Mouse (Mus musculus) liver, embryonic 13.5 days (tissue): Measurements from ENCODE around the gene Arv1. TPM values are rescaled to one million over a fixed set of nuclear protein-coding genes. Genes with fewer than 3 reads are reported as not detected.

Experiments
- ATAC-seq: fragments of 200-750 bp; cut with Nextera tagmentation; 2 replicates; pipeline ENCODE4 v1.8.0; 2017; ENCODE audit warnings: low read depth, mild to moderate bottlenecking, moderate number of reproducible peaks, moderate library complexity
- DNase-seq: peaks from one replicate; pipeline ENCODE4 v3.0.0; 2022
- H3K27ac ChIP-seq: fragments of 300-500 bp; sonication (generic); 2 replicates; pipeline ENCODE4 v1.5.1; 2015; ENCODE audit warnings: moderate library complexity, mild to moderate bottlenecking, inconsistent platforms
- H3K27me3 ChIP-seq: fragments of 300-500 bp; sonication (generic); 2 replicates; pipeline ENCODE4 v1.6.1; 2015; ENCODE audit warnings: mild to moderate bottlenecking, inconsistent platforms
- H3K36me3 ChIP-seq: fragments of 300-500 bp; sonication (generic); 2 replicates; pipeline ENCODE4 v1.6.1; 2015; ENCODE audit warnings: mild to moderate bottlenecking, inconsistent platforms
- H3K4me1 ChIP-seq: fragments of 300-500 bp; sonication (generic); replicated peaks from 2 replicates; pipeline ENCODE4 v1.6.1; 2015; ENCODE audit warnings: inconsistent platforms
- H3K4me2 ChIP-seq: fragments of 300-500 bp; sonication (generic); 2 replicates; pipeline ENCODE4 v1.6.1; 2015; ENCODE audit warnings: inconsistent platforms, mild to moderate bottlenecking, moderate library complexity
- H3K4me3 ChIP-seq: fragments of 300-500 bp; sonication (generic); replicated peaks from 2 replicates; pipeline ENCODE4 v1.5.1; 2015; ENCODE audit warnings: mild to moderate bottlenecking, inconsistent platforms
- H3K9ac ChIP-seq: fragments of 300-500 bp; sonication (generic); 2 replicates; pipeline ENCODE4 v1.6.1; 2015; ENCODE audit warnings: mild to moderate bottlenecking, inconsistent platforms
- H3K9me3 ChIP-seq: fragments of 300-500 bp; sonication (generic); replicated peaks from 2 replicates; pipeline ENCODE4 v1.6.1; 2016; ENCODE audit warnings: inconsistent platforms
- WGBS: fragments of 180-500 bp; shearing (Covaris S2); methylation state at CpG from one replicate; pipeline ENCODE4 v1.1.7; 2015; ENCODE audit not compliant: insufficient replicate concordance; 5-methylcytosine and 5-hydroxymethylcytosine counted together
- polyA plus RNA-seq: library from polyadenylated mRNA; unstranded; fragments of >200 nt; fragmentation: Nextera tagmentation; extraction: Ambion mirVana; gene quantifications from 2 replicates; pipeline ENCODE4 v1.2.1, GENCODE M21; 2015

Gene Arv1
- polyA plus RNA-seq, 1 experiment from 2014 or later: 8.3 TPM

DNA sequence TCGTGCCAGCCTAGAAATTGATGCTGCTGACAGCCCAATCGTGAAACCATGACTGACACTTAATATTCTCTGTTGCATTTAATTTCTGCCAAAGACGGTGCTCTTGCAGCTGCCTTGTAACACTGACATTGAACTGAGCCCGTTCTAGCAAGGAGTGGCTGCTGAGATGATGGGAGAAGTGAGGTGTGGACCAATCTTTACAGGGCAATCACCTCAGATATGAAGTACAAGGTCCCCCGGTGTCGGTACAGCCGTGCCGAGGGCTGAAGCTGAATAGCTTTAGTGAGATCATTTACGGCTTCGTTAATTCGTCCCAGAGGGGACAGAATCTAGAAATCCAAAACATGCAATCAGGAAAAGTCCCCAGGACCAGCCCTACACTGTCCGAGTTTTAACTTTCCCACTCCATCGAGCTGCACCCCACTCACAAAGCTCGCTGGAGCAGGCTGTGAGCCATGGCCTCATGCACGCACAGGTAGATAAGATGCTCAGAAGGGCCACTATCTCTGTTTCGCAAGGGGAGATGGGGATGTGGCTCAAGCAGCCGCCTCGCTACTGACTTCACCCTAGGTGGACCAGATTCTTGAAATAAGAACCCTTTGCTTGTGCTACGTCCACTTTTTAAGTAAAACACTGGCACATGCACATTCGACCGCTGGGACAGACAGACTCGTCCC is 26.4 kb upstream of the Arv1 start:
- H3K4me3 ChIP-seq: no peak overlapping the region
- H3K4me1 ChIP-seq: no peaks in the 10 kb centered on the region
- ATAC-seq (no peak), DNase-seq (no peak)
- H3K27me3 ChIP-seq: no peaks in the 10 kb centered on the region
- 83% methylated on average over 22 of the region's 22 CpGs for WGBS
- H3K9ac ChIP-seq: no peak overlapping the region
- H3K4me2 ChIP-seq: no peak overlapping the region
- H3K36me3 ChIP-seq: peaks cover 76% of the 10 kb centered on the region
- no peak overlapping the region for H3K27ac ChIP-seq
- no peaks in the 10 kb centered on the region for H3K9me3 ChIP-seq

GRCm38 (mm10) chr8:124700271-124700670 is 21.7 kb upstream of the Arv1 start:
- ATAC-seq: no peak
- H3K9ac ChIP-seq: no peak overlapping the region

GRCm38 (mm10) chr8:124701023-124701422 is 20.9 kb upstream of the Arv1 start:
- 0 out of 2 replicates have a peak, but pooled peaks cover 6% of the 10 kb centered on the region for H3K4me1 ChIP-seq
- H3K4me3 ChIP-seq: no peak overlapping the region
- H3K4me2 ChIP-seq: no peak overlapping the region
- DNase-seq (no peak), ATAC-seq (no peak)
- WGBS: 48% methylated on average over 9 of the region's 9 CpGs
- no peaks in the 10 kb centered on the region for H3K9me3 ChIP-seq
- H3K9ac ChIP-seq: no peak overlapping the region
- no peaks in the 10 kb centered on the region for H3K27me3 ChIP-seq
- no peak overlapping the region for H3K27ac ChIP-seq
- peaks cover 58% of the 10 kb centered on the region for H3K36me3 ChIP-seq

More at GRCm38 (mm10) chr8:124700271-124700670, 21.7 kb upstream of the Arv1 start:
- 71% methylated on average over 5 of the region's 5 CpGs for WGBS
- Histone ChIP-seq H3K9me3 (no peaks in the 10 kb centered on the region), H3K27ac (no peak overlapping the region), H3K27me3 (no peaks in the 10 kb centered on the region), H3K4me3 (no peak overlapping the region), H3K4me1 (0 out of 2 replicates have a peak, but pooled peaks cover 6% of the 10 kb centered on the region), H3K36me3 (peaks cover 59% of the 10 kb centered on the region), H3K4me2 (no peak overlapping the region)
- no peak for DNase-seq

- Histone ChIP-seq H3K4me1 (0 out of 2 replicates have a peak, but pooled peaks cover 6% of the 10 kb centered on the region), H3K9ac (no peak overlapping the region), H3K36me3 (peaks cover 59% of the 10 kb centered on the region), H3K4me2 (no peak overlapping the region), H3K4me3 (no peak overlapping the region), H3K9me3 (no peaks in the 10 kb centered on the region), H3K27me3 (no peaks in the 10 kb centered on the region), H3K27ac (no peak overlapping the region)
- 75% methylated on average over 3 of the region's 3 CpGs for WGBS
- no peak for ATAC-seq
- DNase-seq: no peak
Measured at GRCm38 (mm10) chr8:124702183-124702582, 19.8 kb upstream of the Arv1 start.

DNA sequence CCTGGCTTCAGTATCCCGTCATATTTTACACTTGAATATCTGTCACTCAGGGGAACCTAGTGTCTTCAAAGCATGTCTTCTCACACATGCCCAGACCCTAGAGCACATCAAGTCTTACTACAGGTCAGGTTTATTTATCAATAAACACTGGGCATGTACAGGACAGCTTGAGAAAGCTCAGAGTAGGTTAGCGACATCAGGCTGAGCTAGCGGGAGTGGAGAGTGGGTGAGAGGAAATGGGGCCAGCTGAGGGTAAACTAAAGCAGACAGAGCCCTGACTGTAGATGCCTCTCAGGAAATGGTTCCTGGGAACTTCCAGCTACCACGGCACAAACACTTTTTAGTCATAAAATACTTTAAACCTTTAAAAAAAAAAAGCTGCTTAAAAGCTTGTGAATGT is 18.4 kb upstream of the Arv1 start:
- peaks cover 46% of the 10 kb centered on the region for H3K36me3 ChIP-seq
- H3K27ac ChIP-seq: no peak overlapping the region
- WGBS: 67% methylated on average over 4 of the region's 4 CpGs
- DNase-seq: no peak
- H3K27me3 ChIP-seq: no peaks in the 10 kb centered on the region
- no peak for ATAC-seq
- no peak overlapping the region for H3K4me2 ChIP-seq
- 0 out of 2 replicates have a peak, but pooled peaks cover 6% of the 10 kb centered on the region for H3K4me1 ChIP-seq
- H3K9ac ChIP-seq: no peak overlapping the region
- no peak overlapping the region for H3K4me3 ChIP-seq
- no peaks in the 10 kb centered on the region for H3K9me3 ChIP-seq

GRCm38 (mm10) chr8:124704376-124704775 is 17.6 kb upstream of the Arv1 start:
- Histone ChIP-seq H3K36me3 (peaks cover 44% of the 10 kb centered on the region), H3K9me3 (no peaks in the 10 kb centered on the region), H3K9ac (no peak overlapping the region), H3K4me2 (no peak overlapping the region), H3K27ac (no peak overlapping the region), H3K4me1 (0 out of 2 replicates have a peak, but pooled peaks cover 6% of the 10 kb centered on the region), H3K4me3 (no peak overlapping the region), H3K27me3 (no peaks in the 10 kb centered on the region)
- no peak for ATAC-seq
- no peak for DNase-seq
- WGBS: 86% methylated on average over 4 of the region's 4 CpGs

- 86% methylated on average over 8 of the region's 8 CpGs for WGBS
- H3K36me3 ChIP-seq: peaks cover 48% of the 10 kb centered on the region
Measured at GRCm38 (mm10) chr8:124705823-124706222, 16.1 kb upstream of the Arv1 start.

DNA sequence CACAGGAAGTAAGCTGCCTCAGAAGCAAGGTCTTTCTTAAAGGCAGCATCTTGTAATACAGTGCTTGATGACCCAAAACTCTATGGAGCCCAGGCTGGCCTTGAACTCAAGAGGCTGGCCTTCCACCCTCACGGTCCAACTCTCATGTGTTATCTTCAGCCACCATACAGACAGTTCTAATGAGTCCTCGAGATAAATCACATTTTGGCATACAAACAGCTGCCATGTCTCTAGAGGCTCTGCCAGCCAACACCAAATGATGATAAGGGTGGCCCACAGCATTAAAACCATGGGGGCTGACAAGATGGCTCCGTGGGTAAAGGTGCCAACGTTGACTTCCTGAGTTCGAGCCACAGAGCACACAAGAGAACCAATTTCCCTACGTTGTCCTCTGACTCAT is 8.7 kb upstream of the Arv1 start:
- DNase-seq (no peak), ATAC-seq (peak; percentile 74)
- WGBS: 56% methylated on average over 6 of the region's 6 CpGs
- Histone ChIP-seq H3K4me2 (no peak overlapping the region), H3K4me3 (no peak overlapping the region), H3K27me3 (no peaks in the 10 kb centered on the region), H3K36me3 (peaks cover 52% of the 10 kb centered on the region), H3K4me1 (peaks cover 38% of the 10 kb centered on the region), H3K9ac (no peak overlapping the region), H3K27ac (no peak overlapping the region), H3K9me3 (no peaks in the 10 kb centered on the region)

More at GRCm38 (mm10) chr8:124705823-124706222, 16.1 kb upstream of the Arv1 start:
- H3K4me2 ChIP-seq: no peak overlapping the region
- no peak overlapping the region for H3K9ac ChIP-seq
- H3K4me3 ChIP-seq: no peak overlapping the region
- ATAC-seq: no peak
- no peak for DNase-seq
- H3K27me3 ChIP-seq: no peaks in the 10 kb centered on the region
- 0 out of 2 replicates have a peak, but pooled peaks cover 6% of the 10 kb centered on the region for H3K4me1 ChIP-seq
- H3K9me3 ChIP-seq: no peaks in the 10 kb centered on the region
- no peak overlapping the region for H3K27ac ChIP-seq

- no peak overlapping the region for H3K27ac ChIP-seq
- ATAC-seq: no peak
- DNase-seq: no peak
- no peak overlapping the region for H3K4me3 ChIP-seq
- H3K27me3 ChIP-seq: no peaks in the 10 kb centered on the region
- no peak overlapping the region for H3K4me2 ChIP-seq
- WGBS: 74% methylated on average over 8 of the region's 8 CpGs
- peaks cover 34% of the 10 kb centered on the region for H3K36me3 ChIP-seq
- no peak overlapping the region for H3K9ac ChIP-seq
- peaks cover 54% of the 10 kb centered on the region for H3K4me1 ChIP-seq
- no peaks in the 10 kb centered on the region for H3K9me3 ChIP-seq
Measured at GRCm38 (mm10) chr8:124715736-124716135, 6.2 kb upstream of the Arv1 start.

DNA sequence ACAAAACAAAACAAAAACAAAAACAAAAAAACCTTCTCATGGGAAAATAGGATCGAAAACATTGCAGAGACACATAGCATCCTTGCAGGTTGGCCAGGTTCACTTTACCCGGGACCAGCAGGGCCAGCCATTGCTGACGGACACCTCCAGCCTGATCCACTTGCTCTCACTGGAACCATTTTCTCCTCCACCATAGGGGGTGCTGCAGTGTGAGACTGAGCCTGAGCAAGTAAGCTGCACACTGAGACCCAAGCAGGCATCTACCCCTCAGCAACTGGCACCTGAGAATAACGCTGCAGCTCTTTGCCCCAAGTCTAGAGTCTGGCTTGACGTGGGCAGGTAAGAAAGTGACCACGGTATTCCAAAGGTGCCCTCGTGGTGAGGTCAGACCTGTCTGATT is 1.8 kb upstream of the Arv1 start:
- no peak for ATAC-seq
- 72% methylated on average over 7 of the region's 7 CpGs for WGBS
- H3K4me3 ChIP-seq: peak overlapping the region; percentile 98

DNA sequence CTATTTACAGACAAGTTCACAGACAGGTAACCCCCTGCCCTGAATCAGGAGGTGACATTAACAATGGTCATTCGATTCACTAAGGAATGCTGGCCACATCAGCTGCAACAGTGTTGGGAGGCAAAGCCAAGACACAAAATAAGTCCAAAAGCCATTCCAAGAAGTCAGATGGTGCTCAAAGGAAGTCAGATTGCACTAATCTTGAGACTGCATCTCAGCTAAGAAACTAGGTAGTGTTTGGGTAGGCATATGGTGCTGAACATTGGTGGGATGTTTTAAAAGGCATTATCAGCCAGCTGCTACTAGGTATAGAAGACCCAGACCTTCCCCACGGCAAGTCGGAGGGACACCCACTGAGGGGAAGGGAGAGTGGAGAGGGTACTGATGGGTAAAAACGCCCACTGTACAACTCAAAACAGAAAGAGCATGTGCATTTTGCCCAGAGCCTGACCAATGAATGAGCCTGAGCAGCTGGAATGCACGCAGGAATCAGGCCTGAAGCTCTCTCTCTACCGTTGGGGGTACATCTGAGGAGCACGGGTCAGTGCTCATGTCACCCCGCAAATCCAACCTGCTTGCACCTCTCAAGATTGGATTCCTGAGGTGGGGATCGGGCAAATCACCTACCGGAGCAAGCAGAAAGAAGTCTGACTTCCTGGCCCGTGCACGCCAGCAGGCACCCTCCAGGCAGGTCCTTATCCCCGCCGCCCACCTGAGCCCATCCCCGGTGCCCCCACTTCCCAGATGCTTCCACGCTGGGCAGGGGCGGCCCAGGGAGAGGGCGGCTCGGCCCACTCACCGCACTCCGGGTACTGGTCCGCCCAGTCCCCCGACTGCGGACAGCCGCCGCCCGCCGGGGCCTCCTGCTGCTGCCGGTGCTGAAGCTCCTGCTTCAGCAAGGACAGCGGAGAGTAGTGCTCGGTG is 739 bp upstream of the Arv1 start:
- Histone ChIP-seq H3K9me3 (no peaks in the 10 kb centered on the region), H3K4me1 (peaks cover 44% of the 10 kb centered on the region), H3K27me3 (no peaks in the 10 kb centered on the region), H3K4me3 (peak overlapping the region; percentile 98), H3K36me3 (peaks cover 8% of the 10 kb centered on the region), H3K9ac (peak overlapping the region; percentile 92), H3K4me2 (peak overlapping the region; percentile 92), H3K27ac (peak overlapping the region; percentile 71)
- 3% methylated on average over 31 of the region's 31 CpGs for WGBS
- DNase-seq (no peak), ATAC-seq (peak; percentile 52)

More for the DNA sequence above, 1.8 kb upstream of the Arv1 start:
- DNase-seq: no peak
- Histone ChIP-seq H3K27me3 (no peaks in the 10 kb centered on the region), H3K27ac (no peak overlapping the region), H3K9me3 (no peaks in the 10 kb centered on the region), H3K4me1 (peaks cover 53% of the 10 kb centered on the region), H3K4me2 (peak overlapping the region; percentile 92), H3K9ac (peak overlapping the region; percentile 92; the same call in 1 of the 2 replicates), H3K36me3 (peaks cover 2% of the 10 kb centered on the region; the same call in 1 of the 2 replicates)
